Mouse (Mus musculus) lung, embryonic 16.5 days (tissue): ENCODE measurements at regions not wholly inside any gene's neighbourhood (a gene's known extent, or its start where the extent isn't known, plus 50 kb on each side); places are given as distances from the start of the nearest gene placed in this dataset.

Source experiments
- ATAC-seq: fragments of 200-750 bp; cut with Nextera tagmentation; 2 replicates; pipeline ENCODE4 v1.8.0; 2017; ENCODE audit warnings: low read depth, mild to moderate bottlenecking, moderate library complexity
- H3K27ac ChIP-seq: fragments of 300-500 bp; sonication (generic); 2 replicates; pipeline ENCODE4 v1.5.1; 2014; ENCODE audit warnings: mild to moderate bottlenecking, control low read depth, low read length
- H3K27me3 ChIP-seq: fragments of 300-500 bp; sonication (generic); 2 replicates; pipeline ENCODE4 v1.6.1; 2014; ENCODE audit warnings: low read depth, low read length, mixed read lengths; ENCODE audit not compliant: control insufficient read depth, insufficient read depth
- H3K36me3 ChIP-seq: fragments of 300-500 bp; sonication (generic); 2 replicates; pipeline ENCODE4 v1.6.1; 2014; ENCODE audit warnings: low read length; ENCODE audit not compliant: control insufficient read depth, insufficient read depth
- H3K4me1 ChIP-seq: fragments of 300-500 bp; sonication (generic); replicated peaks from 2 replicates; pipeline ENCODE4 v1.6.1; 2014; ENCODE audit warnings: low read length, mixed read lengths; ENCODE audit not compliant: control insufficient read depth, insufficient read depth
- H3K4me2 ChIP-seq: fragments of 300-500 bp; sonication (generic); 2 replicates; pipeline ENCODE4 v1.6.1; 2014; ENCODE audit warnings: low read depth, low read length, control low read depth
- H3K4me3 ChIP-seq: fragments of 300-500 bp; sonication (generic); 2 replicates; pipeline ENCODE4 v1.5.1; 2014; ENCODE audit warnings: mild to moderate bottlenecking, low read length, control low read depth
- H3K9ac ChIP-seq: fragments of 300-500 bp; sonication (generic); 2 replicates; pipeline ENCODE4 v1.6.1; 2014; ENCODE audit warnings: low read length, control low read depth
- H3K9me3 ChIP-seq: fragments of 300-500 bp; sonication (generic); 2 replicates; pipeline ENCODE4 v1.6.1; 2016; ENCODE audit warnings: low read length; ENCODE audit not compliant: control insufficient read depth
- WGBS: fragments of 180-500 bp; shearing (Covaris S2); extraction: QIAGEN DNeasy Blood & Tissue Kit; methylation state at CpG from one replicate; pipeline ENCODE4 v1.1.7; 2014; 5-methylcytosine and 5-hydroxymethylcytosine counted together

DNA sequence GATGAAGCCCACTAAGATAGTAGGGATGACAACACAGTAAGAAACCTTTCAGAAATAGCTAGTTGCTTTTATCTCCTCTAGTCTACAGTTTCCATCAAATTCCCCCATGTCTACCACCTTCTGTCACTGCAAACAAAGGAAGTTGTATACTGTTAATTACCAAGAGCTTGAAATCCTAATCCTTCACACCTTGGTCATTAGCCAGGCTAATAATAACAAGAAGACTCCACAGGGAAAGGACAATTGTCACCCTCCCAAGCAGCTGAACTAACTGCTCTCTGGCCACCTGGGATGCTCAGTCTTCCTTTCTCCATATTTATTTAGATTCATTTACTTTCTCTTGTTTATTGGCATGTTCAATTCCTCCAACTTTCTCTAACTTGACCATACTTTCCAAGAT lies 130.5 kb upstream of the Tll1 start:
- no peak overlapping the region for H3K9ac ChIP-seq
- no peak overlapping the region for H3K4me3 ChIP-seq
- ATAC-seq = no peak
- no peak overlapping the region for H3K4me2 ChIP-seq
- H3K27me3 ChIP-seq = no peaks in the 10 kb centered on the region
- no peaks in the 10 kb centered on the region for H3K9me3 ChIP-seq
- H3K27ac ChIP-seq = no peak overlapping the region
- no peaks in the 10 kb centered on the region for H3K36me3 ChIP-seq
- no peaks in the 10 kb centered on the region for H3K4me1 ChIP-seq

DNA sequence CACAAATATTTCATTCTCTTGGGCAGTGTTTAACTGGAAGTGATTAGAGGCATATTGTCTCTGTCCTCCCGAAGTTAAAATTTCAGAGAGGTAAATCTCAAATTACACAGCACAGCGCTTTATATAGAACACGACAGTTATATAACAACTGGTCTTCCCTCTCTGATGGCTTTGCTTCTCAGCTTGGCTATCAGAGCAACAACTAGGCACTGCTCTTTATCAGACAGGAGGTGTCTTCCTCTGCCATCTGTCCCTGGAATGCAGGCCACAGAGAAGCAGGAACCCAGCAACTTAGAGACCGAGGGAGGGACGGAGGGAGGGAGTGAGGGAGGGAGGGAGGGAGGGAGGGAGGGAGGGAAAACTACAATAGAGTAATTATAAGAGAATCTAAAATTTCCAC lies 129.4 kb upstream of the Tll1 start:
- no peak overlapping the region for H3K9ac ChIP-seq
- H3K27ac ChIP-seq = no peak overlapping the region
- no peaks in the 10 kb centered on the region for H3K4me1 ChIP-seq
- no peak for ATAC-seq
- no peaks in the 10 kb centered on the region for H3K27me3 ChIP-seq
- no peak overlapping the region for H3K4me2 ChIP-seq
- H3K4me3 ChIP-seq = no peak overlapping the region
- H3K9me3 ChIP-seq = no peaks in the 10 kb centered on the region
- 30% methylated on average over 5 of the region's 5 CpGs for WGBS
- H3K36me3 ChIP-seq = no peaks in the 10 kb centered on the region

DNA sequence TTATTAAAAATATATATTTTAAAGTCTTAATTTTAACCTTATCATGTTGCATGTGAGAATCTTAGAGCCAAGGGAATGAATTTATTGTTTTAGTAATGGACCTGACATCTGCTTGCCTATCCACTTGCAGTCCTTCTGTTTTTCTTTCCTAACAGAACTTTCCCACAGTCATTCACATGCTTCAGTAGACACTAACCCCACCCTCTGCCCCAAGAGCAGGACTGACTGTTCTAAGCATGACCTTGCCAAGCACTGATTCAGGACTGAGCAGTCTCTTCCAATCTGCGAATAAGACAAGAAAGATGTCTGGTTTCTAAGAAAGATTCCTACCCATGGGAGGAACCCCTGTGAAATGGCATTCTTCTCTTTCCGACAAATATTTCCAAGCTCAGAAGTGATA lies 117.9 kb upstream of the Tll1 start:
- no peaks in the 10 kb centered on the region for H3K36me3 ChIP-seq
- H3K27me3 ChIP-seq = no peaks in the 10 kb centered on the region
- no peak overlapping the region for H3K4me3 ChIP-seq
- no peak overlapping the region for H3K4me2 ChIP-seq
- H3K9ac ChIP-seq = no peak overlapping the region
- no peak overlapping the region for H3K27ac ChIP-seq
- no peaks in the 10 kb centered on the region for H3K4me1 ChIP-seq
- H3K9me3 ChIP-seq = no peaks in the 10 kb centered on the region
- WGBS = 87% methylated on average over 2 of the region's 2 CpGs
- ATAC-seq = no peak

DNA sequence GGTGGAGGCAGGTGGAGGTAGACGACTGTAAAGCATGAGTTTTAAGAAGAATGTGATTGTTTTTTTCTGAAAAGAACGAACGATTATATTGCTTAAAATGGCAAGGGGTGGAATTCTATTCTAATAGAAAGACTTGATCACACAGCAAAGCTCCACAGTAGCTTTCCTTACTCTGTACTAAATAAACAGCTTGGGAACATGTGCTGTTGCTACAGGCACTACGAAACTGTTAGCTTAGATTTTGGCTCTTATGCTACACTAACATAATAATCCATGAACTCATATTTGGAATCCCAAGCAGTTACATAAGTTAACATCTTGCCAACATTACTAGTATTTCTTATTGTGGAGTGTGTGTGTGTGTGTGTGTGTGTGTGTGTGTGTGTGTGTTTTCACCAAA lies 114.3 kb upstream of the Tll1 start:
- no peak for ATAC-seq

DNA sequence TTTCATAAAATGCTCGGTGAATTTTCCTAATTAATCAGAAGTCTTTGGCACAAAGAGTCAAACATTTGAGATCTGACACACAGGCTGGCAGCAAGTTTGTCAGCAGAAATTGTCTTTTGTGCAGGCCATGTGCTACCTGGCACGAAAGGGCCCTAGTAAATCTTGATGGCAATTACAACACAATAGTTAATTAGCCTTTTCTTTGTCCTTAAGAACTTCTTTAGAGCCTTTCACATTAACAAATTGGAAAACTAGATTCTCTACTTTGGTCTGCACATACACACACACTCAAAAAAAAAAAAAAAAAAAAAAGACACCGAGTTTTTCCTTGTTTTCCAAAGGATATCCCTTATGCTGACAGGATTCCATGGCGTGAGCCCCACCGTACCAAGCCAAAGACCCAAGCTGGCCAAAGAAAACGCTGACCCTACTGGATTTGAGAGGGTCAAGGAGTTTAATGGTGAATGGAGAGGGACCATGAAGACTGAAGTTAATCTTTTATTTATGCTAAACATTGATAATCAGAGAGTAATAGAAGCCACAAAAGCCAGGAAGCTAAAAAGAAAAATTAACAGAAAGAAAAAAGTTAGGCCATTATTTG lies 113.2 kb upstream of the Tll1 start:
- Histone ChIP-seq H3K9me3 (no peaks in the 10 kb centered on the region), H3K4me2 (no peak overlapping the region), H3K27me3 (no peaks in the 10 kb centered on the region), H3K36me3 (no peaks in the 10 kb centered on the region), H3K27ac (no peak overlapping the region), H3K4me1 (no peaks in the 10 kb centered on the region), H3K9ac (no peak overlapping the region), H3K4me3 (no peak overlapping the region)
- WGBS = 61% methylated on average over 6 of the region's 6 CpGs
- ATAC-seq = no peak

More for the DNA sequence above, 114.3 kb upstream of the Tll1 start:
- no peaks in the 10 kb centered on the region for H3K27me3 ChIP-seq
- no peaks in the 10 kb centered on the region for H3K9me3 ChIP-seq
- H3K9ac ChIP-seq = no peak overlapping the region
- WGBS = 72% methylated on average over 4 of the region's 4 CpGs
- no peaks in the 10 kb centered on the region for H3K4me1 ChIP-seq
- H3K4me2 ChIP-seq = no peak overlapping the region
- H3K27ac ChIP-seq = no peak overlapping the region
- H3K36me3 ChIP-seq = no peaks in the 10 kb centered on the region
- no peak overlapping the region for H3K4me3 ChIP-seq

DNA sequence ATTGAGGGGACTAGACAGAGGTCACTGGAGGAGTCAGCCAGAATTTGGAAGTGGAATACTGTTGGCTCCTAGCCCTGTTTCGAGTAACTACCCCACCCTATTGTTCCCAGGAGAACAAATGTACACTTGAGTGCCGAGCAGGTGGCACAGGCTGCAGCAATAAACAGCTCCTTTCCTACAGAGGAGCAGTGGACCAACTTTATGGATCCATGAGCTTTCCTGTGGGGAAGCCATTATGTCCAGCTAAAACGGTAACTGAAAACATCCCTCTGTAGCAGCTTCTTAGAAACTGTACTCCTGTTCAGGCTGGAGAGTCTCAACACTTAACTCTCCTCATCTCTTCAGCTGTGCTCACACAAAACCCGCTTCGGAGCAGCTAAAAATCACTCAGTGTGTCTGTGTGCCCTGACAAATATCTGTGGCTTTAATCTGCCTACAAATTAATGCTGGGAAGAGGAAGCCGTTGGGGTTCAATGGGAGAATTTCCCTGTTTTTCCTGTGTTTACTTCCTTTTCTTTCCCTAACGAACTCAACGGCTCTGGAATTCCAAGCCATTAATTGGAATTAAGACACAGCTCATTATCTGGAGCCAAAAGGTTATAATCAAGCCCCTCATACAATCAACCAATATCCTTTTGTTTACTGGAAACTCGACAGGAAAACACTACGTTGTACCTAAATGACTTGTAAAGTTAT lies 112.6 kb upstream of the Tll1 start:
- H3K4me2 ChIP-seq = no peak overlapping the region
- H3K9me3 ChIP-seq = no peaks in the 10 kb centered on the region
- no peaks in the 10 kb centered on the region for H3K27me3 ChIP-seq
- ATAC-seq = peak; percentile 52
- 50% methylated on average over 10 of the region's 10 CpGs for WGBS
- H3K9ac ChIP-seq = no peak overlapping the region
- H3K27ac ChIP-seq = peak overlapping the region; percentile 41; the same call in 1 of the 2 replicates
- H3K36me3 ChIP-seq = no peaks in the 10 kb centered on the region
- no peaks in the 10 kb centered on the region for H3K4me1 ChIP-seq
- no peak overlapping the region for H3K4me3 ChIP-seq

DNA sequence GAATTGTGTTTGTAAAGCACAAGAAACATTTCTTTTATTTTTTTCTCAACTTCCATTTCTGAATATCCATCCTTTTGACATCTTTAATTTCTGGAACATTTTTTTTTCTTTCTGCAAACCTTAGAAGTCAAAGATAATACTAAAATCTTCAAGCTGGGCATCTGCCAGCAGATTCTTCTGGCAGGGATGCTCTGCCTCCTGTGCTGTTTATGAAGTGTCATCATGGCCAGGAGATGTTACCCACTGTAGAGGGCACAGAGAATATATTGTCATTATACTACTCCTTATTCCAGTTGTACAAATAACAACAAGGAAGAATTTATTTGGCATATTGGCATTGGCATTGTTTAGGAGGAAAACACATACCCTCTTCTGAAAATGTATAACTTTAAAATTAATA lies 111.7 kb upstream of the Tll1 start:
- Histone ChIP-seq H3K27ac (no peak overlapping the region), H3K9ac (no peak overlapping the region), H3K4me1 (no peaks in the 10 kb centered on the region), H3K4me2 (no peak overlapping the region), H3K36me3 (no peaks in the 10 kb centered on the region), H3K27me3 (no peaks in the 10 kb centered on the region), H3K9me3 (no peaks in the 10 kb centered on the region), H3K4me3 (no peak overlapping the region)
- ATAC-seq = no peak

DNA sequence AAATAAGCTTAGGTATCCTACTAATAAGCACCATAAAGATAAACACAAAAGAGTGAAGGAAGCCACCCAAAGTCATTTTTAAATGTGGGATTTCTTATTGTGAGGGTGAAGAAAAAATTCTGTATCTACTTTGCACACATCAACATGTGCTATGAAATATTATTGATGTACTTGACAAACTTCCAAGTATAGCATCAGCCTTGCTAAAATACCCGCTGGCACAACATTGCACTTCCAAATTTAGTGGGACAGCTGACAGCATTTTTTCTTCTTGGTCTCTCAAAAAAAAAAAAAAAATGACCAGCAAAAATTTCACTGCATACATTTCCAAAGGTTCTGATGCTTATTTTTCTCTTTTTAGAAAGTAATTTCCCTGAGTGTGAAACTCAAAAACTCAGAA lies 101.9 kb upstream of the Tll1 start:
- H3K27ac ChIP-seq = no peak overlapping the region
- no peaks in the 10 kb centered on the region for H3K36me3 ChIP-seq
- H3K4me3 ChIP-seq = no peak overlapping the region
- H3K9ac ChIP-seq = no peak overlapping the region
- WGBS = 60% methylated on average over 1 of the region's 1 CpGs
- no peaks in the 10 kb centered on the region for H3K9me3 ChIP-seq
- H3K4me2 ChIP-seq = no peak overlapping the region
- ATAC-seq = no peak
- H3K4me1 ChIP-seq = no peaks in the 10 kb centered on the region
- no peaks in the 10 kb centered on the region for H3K27me3 ChIP-seq

DNA sequence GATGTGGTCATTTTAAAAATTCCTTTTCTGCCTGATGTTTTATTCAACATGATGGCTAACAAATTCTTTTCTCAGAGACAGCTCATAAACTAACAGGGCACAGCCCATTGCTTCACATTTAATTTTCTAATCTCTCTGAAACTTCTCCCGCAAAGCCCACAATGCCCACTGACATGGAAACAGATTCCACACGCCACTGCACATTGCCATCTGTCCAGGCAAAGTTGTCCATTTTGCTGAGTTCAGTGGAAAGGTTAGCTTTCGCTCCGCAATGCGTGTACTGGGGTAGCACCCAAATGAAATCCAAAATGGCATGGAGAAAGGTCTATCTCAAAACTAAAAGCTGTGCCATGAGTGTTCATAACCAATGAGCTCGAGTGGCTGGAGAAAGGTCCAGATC lies 76.7 kb upstream of the Tll1 start:
- Histone ChIP-seq H3K4me2 (no peak overlapping the region), H3K4me1 (no peaks in the 10 kb centered on the region), H3K9ac (no peak overlapping the region), H3K27ac (no peak overlapping the region), H3K27me3 (no peaks in the 10 kb centered on the region), H3K9me3 (no peaks in the 10 kb centered on the region), H3K4me3 (no peak overlapping the region), H3K36me3 (no peaks in the 10 kb centered on the region)
- no peak for ATAC-seq
- 80% methylated on average over 6 of the region's 6 CpGs for WGBS

DNA sequence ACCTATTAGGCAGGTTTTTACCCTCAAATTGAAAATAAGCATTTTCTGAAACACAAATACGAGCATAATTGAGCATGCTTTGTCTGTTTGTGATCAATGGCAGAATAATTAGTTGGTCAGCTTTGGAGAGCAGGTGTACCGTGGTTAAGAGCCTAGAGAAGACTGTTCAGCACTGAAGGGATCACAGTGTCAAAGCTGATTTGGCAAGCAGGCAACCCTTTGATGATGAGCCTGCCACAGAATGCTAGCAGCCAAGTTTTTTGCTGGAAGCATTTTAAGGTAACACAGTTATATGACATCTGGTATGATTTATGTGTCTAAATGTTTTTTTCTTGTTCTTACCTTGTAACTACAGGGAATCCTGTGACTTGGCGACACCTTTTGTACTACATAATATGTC lies 75.5 kb upstream of the Tll1 start:
- Histone ChIP-seq H3K9me3 (no peaks in the 10 kb centered on the region), H3K9ac (no peak overlapping the region), H3K4me3 (no peak overlapping the region), H3K27ac (no peak overlapping the region), H3K4me2 (no peak overlapping the region), H3K4me1 (no peaks in the 10 kb centered on the region), H3K27me3 (no peaks in the 10 kb centered on the region), H3K36me3 (no peaks in the 10 kb centered on the region)
- no peak for ATAC-seq
- 61% methylated on average over 3 of the region's 3 CpGs for WGBS
